Mouse (Mus musculus): ENCODE results near the gene Olfr114.

- TF ChIP-seq POLR2A (IDR thresholded peaks at IDR 0.05; ENCODE audit: control insufficient read depth, extremely low read depth, insufficient read depth, low read length, poor library complexity) = no peak
- TF ChIP-seq CTCF (IDR thresholded peaks at IDR 0.05; ENCODE audit: borderline replicate concordance, control insufficient read depth, extremely low read depth, insufficient read depth, low read length, poor library complexity) = no peak
These were observed 15.0 kb downstream of the Olfr114 start, which contains the start of gene Olfr113 for GRCm38 (mm10) chr17:37577563-37577962.
